Mouse (Mus musculus): Measurements from ENCODE around the gene Gm11492.

The Gm11492 gene

GRCm38 (mm10) chr11:87566501-87566900, at the start of gene Gm11492:
Gm11492 (plus strand) TSS chr11:87566653.
- no peak for DNase-seq (ENCODE audit: low read depth, low spot score)

GRCm38 (mm10) chr11:87519260-87519659, 47.2 kb upstream of the Gm11492 start:
- DNase-seq (ENCODE audit: low read depth, low spot score), result peak; percentile 49

- no peak for DNase-seq (ENCODE audit: low read depth, low spot score)
Measured at GRCm38 (mm10) chr11:87523466-87523865, 43.0 kb upstream of the Gm11492 start.

- no peak for DNase-seq (ENCODE audit: low read depth, low spot score)
Measured at GRCm38 (mm10) chr11:87523967-87524366, 42.5 kb upstream of the Gm11492 start.

GRCm38 (mm10) chr11:87524780-87525179, 41.7 kb upstream of the Gm11492 start:
- no peak for DNase-seq (ENCODE audit: low read depth, low spot score)

- no peak for DNase-seq (ENCODE audit: low read depth, low spot score)
Measured at GRCm38 (mm10) chr11:87527364-87527763, 39.1 kb upstream of the Gm11492 start.

GRCm38 (mm10) chr11:87527990-87528389, 38.5 kb upstream of the Gm11492 start:
- DNase-seq (ENCODE audit: low read depth, low spot score), result no peak

GRCm38 (mm10) chr11:87531695-87532094, 34.8 kb upstream of the Gm11492 start:
- DNase-seq (ENCODE audit: low read depth, low spot score), result no peak

- DNase-seq (ENCODE audit: low read depth, low spot score), result no peak
Measured at GRCm38 (mm10) chr11:87542285-87542684, 24.2 kb upstream of the Gm11492 start.

- no peak for DNase-seq (ENCODE audit: low read depth, low spot score)
Measured at GRCm38 (mm10) chr11:87542906-87543305, 23.5 kb upstream of the Gm11492 start.

GRCm38 (mm10) chr11:87553342-87553741, 13.1 kb upstream of the Gm11492 start:
- no peak for DNase-seq (ENCODE audit: low read depth, low spot score)

GRCm38 (mm10) chr11:87554386-87554785, 12.1 kb upstream of the Gm11492 start:
- no peak for DNase-seq (ENCODE audit: low read depth, low spot score)

GRCm38 (mm10) chr11:87555106-87555703, 11.2 kb upstream of the Gm11492 start:
- DNase-seq (ENCODE audit: low read depth, low spot score), result no peak

GRCm38 (mm10) chr11:87561208-87561607, 5.2 kb upstream of the Gm11492 start:
- no peak for DNase-seq (ENCODE audit: low read depth, low spot score)

- no peak for DNase-seq (ENCODE audit: low read depth, low spot score)
Measured at GRCm38 (mm10) chr11:87568255-87568953, 2.0 kb downstream of the Gm11492 start, which contains the start of gene Sept4. Sept4 (plus strand) TSS chr11:87568903.

GRCm38 (mm10) chr11:87570743-87571142, 4.3 kb downstream of the Gm11492 start:
- DNase-seq (ENCODE audit: low read depth, low spot score), result no peak

GRCm38 (mm10) chr11:87571361-87571950, 5.0 kb downstream of the Gm11492 start:
- DNase-seq (ENCODE audit: low read depth, low spot score), result no peak

- DNase-seq (ENCODE audit: low read depth, low spot score), result no peak
Measured at GRCm38 (mm10) chr11:87573751-87574150, 7.3 kb downstream of the Gm11492 start.

GRCm38 (mm10) chr11:87574520-87575180, 8.2 kb downstream of the Gm11492 start:
- DNase-seq (ENCODE audit: low read depth, low spot score), result no peak

- DNase-seq (ENCODE audit: low read depth, low spot score), result no peak
Measured at GRCm38 (mm10) chr11:87577601-87578248, 11.3 kb downstream of the Gm11492 start.

- no peak for DNase-seq (ENCODE audit: low read depth, low spot score)
Measured at GRCm38 (mm10) chr11:87578249-87578962, 12.0 kb downstream of the Gm11492 start.
